Mouse (Mus musculus): Measurements from ENCODE around the gene Nebl.

Nebl gene

GRCm38 (mm10) chr2:17705964-17706363 is 25.3 kb downstream of the Nebl start:
- no peak for DNase-seq (ENCODE audit: low spot score)

- DNase-seq (ENCODE audit: low spot score) = no peak
These were observed 25.8 kb downstream of the Nebl start for GRCm38 (mm10) chr2:17705426-17705825.

DNA sequence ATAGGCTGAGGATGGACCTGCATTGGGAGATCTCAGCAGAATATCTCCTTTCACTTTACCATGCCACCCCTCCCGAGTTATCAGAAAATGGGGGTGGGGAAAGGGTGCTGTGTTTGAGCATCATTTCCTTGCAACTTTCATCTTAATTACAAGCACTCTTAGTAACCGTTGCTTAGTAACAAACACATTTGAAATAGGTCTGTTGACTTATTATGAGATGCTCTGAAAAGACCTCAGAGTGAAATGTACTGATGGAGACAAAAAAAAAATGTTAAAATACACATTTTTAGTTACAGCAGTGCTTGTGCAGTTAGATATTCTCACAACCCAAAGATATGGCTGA is 28.1 kb downstream of the Nebl start:
- DNase-seq (ENCODE audit: low spot score) = no peak

- no peak for DNase-seq (ENCODE audit: low spot score)
These were observed 28.6 kb downstream of the Nebl start for GRCm38 (mm10) chr2:17702481-17703169.

GRCm38 (mm10) chr2:17698161-17699087 is 32.8 kb downstream of the Nebl start:
- no peak for DNase-seq (ENCODE audit: low spot score)

DNA sequence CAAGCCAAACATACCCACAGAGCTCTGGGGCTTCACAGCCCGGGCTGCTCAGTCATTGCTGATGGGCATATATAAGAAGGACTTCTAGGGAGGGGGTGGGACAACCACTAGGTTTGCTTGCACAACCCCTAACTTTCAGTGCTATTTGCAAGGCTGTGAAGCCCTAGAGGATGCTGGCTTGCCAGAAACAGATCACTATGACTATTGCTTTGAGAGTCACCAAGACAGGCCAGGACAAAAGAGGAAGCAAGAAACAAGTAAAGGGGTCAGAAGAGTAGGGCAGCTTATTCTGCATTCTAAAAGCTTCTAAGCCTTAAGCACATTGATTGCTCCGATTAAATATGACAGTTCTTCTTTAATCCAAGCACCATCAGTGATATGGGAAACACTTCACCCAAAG is 38.3 kb downstream of the Nebl start:
- DNase-seq (ENCODE audit: low spot score) = no peak

DNA sequence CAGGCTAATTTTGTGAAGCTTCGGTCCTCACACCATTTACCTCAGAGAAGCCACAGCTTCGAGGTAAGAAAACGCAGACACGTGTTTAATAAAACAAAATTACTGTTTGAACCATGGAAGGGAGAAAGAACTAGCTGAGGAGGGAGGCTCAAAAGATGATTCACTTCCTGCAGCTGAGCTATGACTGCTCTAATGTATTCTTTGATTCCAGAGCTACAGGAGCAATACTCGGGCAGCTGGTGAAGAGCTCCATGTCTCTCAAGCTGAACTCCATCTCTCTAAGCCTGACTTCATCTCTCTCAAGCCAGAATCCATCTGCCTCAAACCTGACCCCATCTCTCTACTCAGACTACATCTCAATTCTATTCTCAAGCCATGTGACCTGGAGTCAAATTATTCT is 41.0 kb downstream of the Nebl start:
- no peak for DNase-seq (ENCODE audit: low spot score)

- no peak for DNase-seq (ENCODE audit: low spot score)
These were observed 44.1 kb downstream of the Nebl start for GRCm38 (mm10) chr2:17687141-17687540.

- DNase-seq (ENCODE audit: low spot score) = no peak
These were observed 47.8 kb downstream of the Nebl start for GRCm38 (mm10) chr2:17683326-17684040.

DNA sequence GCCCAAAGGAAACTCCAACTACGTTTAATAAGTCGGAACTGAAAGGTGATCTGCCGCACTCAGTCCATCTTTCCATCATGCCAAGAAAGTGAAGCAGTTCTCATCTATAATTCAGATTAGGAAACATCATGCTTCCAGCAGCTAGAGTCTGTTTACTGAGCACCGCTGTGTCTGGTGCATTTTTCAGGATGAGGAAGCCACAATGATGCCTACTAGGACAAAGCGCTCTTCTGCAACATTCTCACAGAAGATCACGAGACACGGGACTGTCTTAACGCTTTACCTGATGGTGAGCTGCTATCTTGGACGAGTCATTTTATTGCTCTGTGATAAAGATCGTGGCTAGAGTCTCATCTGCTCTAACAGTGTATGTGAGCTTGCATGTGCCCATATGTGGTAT is 59.1 kb downstream of the Nebl start:
- DNase-seq (ENCODE audit: low spot score) = no peak

DNA sequence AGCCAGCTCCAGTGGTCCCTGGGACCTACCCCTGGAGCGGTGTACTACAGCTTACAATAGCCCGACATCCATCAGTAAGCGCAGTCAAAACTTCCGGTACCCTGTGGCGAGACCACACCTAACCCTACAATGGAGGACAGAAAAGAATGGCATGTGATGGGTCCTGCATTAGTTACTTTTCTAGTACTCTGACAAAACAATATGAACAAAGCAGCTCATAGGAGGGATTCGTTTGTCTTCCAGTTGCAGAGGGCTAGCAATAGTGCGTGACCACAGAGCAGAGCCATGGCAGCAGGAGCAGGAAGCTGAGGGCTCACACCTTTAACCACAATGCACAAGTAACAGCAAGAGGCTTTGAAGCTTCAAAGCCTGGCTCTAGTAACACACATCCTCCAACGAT is 59.7 kb downstream of the Nebl start:
- DNase-seq (ENCODE audit: low spot score) = peak; percentile 0

GRCm38 (mm10) chr2:17669953-17670352 is 61.3 kb downstream of the Nebl start:
- DNase-seq (ENCODE audit: low spot score) = no peak

DNA sequence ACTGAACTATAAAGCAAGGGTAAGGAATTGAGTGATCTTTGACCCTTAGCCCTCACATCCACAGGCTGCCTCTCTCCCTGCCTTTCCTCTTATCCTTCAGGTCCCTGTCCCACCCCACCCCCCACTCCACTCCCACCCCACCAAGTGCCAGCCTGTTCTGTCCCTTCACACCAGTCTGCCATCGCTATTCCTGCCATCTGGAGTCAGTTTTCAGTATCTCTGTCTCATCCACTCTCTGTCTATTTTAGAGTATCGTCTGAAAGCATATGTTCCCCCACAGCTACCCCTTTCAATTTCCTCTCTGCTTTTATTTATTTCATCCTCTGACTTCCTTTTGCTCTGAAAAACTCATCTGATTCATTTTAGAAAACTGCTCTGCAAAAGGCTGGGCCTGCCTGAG is 62.3 kb downstream of the Nebl start:
- DNase-seq (ENCODE audit: low spot score) = no peak

GRCm38 (mm10) chr2:17658176-17658575 is 73.1 kb downstream of the Nebl start:
- no peak for DNase-seq (ENCODE audit: low spot score)

- no peak for DNase-seq (ENCODE audit: low spot score)
These were observed 81.0 kb downstream of the Nebl start for GRCm38 (mm10) chr2:17650147-17650834.

GRCm38 (mm10) chr2:17649728-17650127 is 81.5 kb downstream of the Nebl start:
- no peak for DNase-seq (ENCODE audit: low spot score)

DNA sequence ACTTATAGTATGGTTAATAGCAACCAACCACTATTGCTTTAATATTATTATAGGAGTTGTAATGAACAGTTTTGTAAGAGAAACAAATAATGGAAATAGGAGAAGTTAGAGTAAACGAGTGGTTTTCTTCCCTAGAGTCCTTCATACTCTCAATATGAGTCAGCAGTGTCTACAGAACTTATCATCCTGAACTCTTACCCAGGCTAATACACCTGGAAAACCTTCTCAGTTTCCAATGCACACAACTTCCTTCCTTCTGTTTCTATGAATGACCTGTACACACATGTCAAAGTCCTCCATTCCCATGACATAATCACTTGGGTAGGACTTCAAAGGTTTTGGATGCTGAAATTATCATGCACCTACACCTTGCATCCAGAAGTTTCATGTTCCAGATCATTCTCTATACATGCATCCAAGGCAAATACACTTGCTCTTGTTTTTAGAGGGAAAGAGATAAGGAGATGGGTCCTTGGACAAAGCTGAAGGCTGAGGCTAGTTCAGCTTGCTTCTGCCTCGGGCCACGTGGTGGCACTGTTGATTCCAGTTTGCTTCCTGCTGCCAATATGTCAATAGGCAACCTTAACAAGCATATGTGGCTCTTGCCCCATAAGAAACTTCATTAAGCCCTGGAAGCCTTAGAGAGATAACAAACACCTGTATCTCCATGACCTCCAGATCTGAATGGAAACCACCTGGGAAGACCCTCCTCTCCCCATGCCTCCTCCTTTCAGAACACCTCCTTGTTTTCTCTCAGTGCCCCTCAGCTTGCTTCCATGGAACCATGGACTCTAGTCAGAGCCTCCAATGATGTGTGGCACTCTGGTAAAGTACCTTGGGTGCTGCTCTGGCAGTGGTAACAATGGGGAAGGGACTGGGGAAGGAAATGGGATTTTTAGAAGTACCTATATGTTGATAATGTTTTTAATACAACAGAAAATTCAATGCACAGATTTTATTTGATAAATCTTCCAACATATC is 86.7 kb downstream of the Nebl start:
- peak; percentile 1 for DNase-seq (ENCODE audit: low spot score)

GRCm38 (mm10) chr2:17643869-17644268 is 87.4 kb downstream of the Nebl start:
- no peak for DNase-seq (ENCODE audit: low spot score)

DNA sequence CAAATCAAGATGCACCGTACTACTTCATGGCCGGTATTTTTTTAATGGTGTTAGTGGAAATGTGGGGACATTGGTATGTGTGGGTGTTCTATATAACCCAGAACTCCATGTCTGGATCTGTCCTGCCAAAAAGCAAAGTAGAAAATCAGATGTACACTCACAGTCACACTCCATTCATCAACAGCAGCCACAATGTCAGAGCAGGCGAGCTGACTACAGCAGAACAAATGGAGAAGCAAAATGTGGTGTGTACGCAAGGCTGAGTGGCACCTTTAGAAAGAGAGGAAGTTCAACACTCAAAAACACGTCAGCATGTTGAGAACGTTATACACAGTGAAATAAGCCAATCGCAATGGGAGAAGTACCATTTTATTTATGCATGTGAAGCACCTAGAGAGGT is 88.5 kb downstream of the Nebl start:
- DNase-seq (ENCODE audit: low spot score) = no peak

GRCm38 (mm10) chr2:17640861-17641260 is 90.4 kb downstream of the Nebl start:
- DNase-seq (ENCODE audit: low spot score) = no peak

DNA sequence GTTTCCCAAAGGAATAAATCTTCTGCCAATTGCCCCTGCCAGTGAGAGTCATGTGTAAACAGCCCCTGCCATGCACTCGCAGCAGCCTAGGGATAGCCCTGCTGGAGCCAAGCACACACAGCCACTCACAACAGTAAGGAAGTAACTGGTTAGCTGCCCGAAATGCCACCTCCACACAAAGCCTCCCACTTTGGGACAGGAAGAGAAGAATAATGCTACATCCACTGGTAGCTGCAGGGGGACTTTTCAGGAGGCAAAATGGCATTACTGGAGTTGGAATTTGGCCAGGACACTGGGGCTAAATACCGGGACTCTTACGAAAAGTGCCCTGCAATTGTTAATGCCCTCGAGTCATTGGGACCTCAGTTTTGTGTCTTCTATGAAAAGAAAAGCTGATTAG is 92.6 kb downstream of the Nebl start:
- DNase-seq (ENCODE audit: low spot score) = no peak
